In the genomic region with DNA sequence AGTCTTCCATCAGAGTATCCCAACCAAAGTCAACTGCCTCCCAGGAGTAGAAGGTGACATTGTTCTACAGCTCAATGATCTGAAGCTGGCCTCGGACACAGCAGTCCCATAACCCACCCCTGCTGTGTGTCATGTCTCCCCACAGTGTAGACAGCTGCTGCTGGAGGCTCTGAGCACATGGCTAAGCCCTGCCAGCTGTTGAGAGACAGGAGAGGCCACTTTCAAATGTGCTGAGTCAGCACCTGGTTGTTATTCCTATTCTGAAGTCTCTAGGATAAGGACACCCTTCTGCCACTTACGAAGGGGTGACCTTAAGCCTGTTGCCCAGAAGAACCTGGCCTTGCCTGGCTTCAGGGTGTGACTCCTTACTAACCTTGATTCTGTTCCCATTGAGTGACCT, we compare ENCODE assay signal across 27 mouse cellular contexts. TPM values are rescaled to one million over a fixed set of nuclear protein-coding genes. Genes with fewer than 3 reads are reported as not detected.
DNase-seq lines count a peak whose midpoint lies in the region; ATAC-seq and TF ChIP-seq lines count a peak whose summit lies in the region.
"Had no signal": no experiment of that assay in that cellular context is flagged by ENCODE, and none has a peak within 500 bp of the region (broad histone marks: within the 10 kb centered on the region; RNA-seq: fewer than 3 reads in every experiment).

No protein-coding gene starts in this region.

- DNase-seq in limb, embryonic 10.5 days (ENCODE audit: low spot score) = no peak
- DNase-seq in CH12.LX (ENCODE audit: extremely low read depth) = no peak
- no peak for DNase-seq in ES-E14 (ENCODE audit: low read depth, low spot score)
- DNase-seq in left cerebral cortex, adult 18-20 months (ENCODE audit: low spot score in 2 of 2) = no peak
- DNase-seq in gastrocnemius, adult 2 months = no peak
- DNase-seq: adrenal gland, adult 8-10 months; adrenal gland, postnatal 14 days; cerebellum, adult 11 months; cerebellum, adult 18-20 months; cerebellum, adult 8-10 months; cerebellum, adult 9-11 months; cerebellum, postnatal 14 days; cerebellum, postnatal 36 days; embryo, embryonic 11 days had no signal

- TF ChIP-seq CTCF in CH12.LX (conservative IDR thresholded peaks at IDR 0.05 in 1 of 2, IDR thresholded peaks at IDR 0.05 in 1 of 2; ENCODE audit: low read depth in 2 of 2, low read length in 2 of 2) = no peak
- TF ChIP-seq CTCF in gastrocnemius, adult 2 months (IDR thresholded peaks at IDR 0.05) = no peak

- H3K4me3 ChIP-seq in limb, embryonic 15.5 days = no peak overlapping the region
- no peak overlapping the region for H3K4me3 ChIP-seq in limb, embryonic 10.5 days
- H3K4me3 ChIP-seq in CH12.LX (replicated peaks in 1 of 3; ENCODE audit: low read depth in 2 of 3, low read length in 2 of 3, poor library complexity in 1 of 3) (no peak overlapping the region), ES-E14 (ENCODE audit: insufficient read depth in 1 of 2, low read depth in 1 of 2, low read length in 2 of 2, poor library complexity in 1 of 2, severe bottlenecking in 1 of 2) (no peak overlapping the region), myocyte (no peak overlapping the region)
- no peak overlapping the region for H3K4me3 ChIP-seq in gastrocnemius, adult 2 months
- H3K4me3 ChIP-seq: embryonic facial prominence, embryonic 12.5 days; embryonic facial prominence, embryonic 15.5 days; erythroblast, embryonic 14.5 days; forebrain, embryonic 10.5 days; forebrain, embryonic 12.5 days had no signal

- H3K4me2 ChIP-seq in limb, embryonic 15.5 days = no peak overlapping the region
- H3K4me2 ChIP-seq in CH12.LX (ENCODE audit: insufficient read depth, low read depth, poor library complexity, severe bottlenecking) (no peak overlapping the region), myocyte (ENCODE audit: low read depth) (no peak overlapping the region)
- H3K4me2 ChIP-seq: embryonic facial prominence, embryonic 12.5 days; embryonic facial prominence, embryonic 15.5 days; forebrain, embryonic 12.5 days had no signal

- ATAC-seq in limb, embryonic 15.5 days (ENCODE audit: insufficient number of reproducible peaks, low FRiP score, low TSS enrichment, low read depth) = 0 out of 2 replicates have a peak, but pooled peaks have one; percentile 35
- ATAC-seq: activated CD4-positive, CD25-positive, alpha-beta regulatory T cell, adult 4 months; forebrain, embryonic 14.5 days; forebrain, embryonic 16.5 days; Patski had no signal

- WGBS in limb, embryonic 15.5 days = 73% methylated on average over 2 of the region's 2 CpGs
- WGBS in limb, embryonic 10.5 days = 74% methylated on average over 2 of the region's 2 CpGs

- intact Hi-C loops in gastrocnemius, adult 2 months (cut with DNase I) = no loop called here

- no peak overlapping the region for H3K9ac ChIP-seq in limb, embryonic 15.5 days
- no peak overlapping the region for H3K9ac ChIP-seq in CH12.LX (ENCODE audit: insufficient read depth, low read depth)
- H3K9ac ChIP-seq in ES-E14 (ENCODE audit: insufficient read depth, low read depth, low read length, poor library complexity, severe bottlenecking) = no peak overlapping the region
- H3K9ac ChIP-seq: embryonic facial prominence, embryonic 12.5 days; embryonic facial prominence, embryonic 15.5 days; forebrain, embryonic 12.5 days had no signal

- TF ChIP-seq RAD21 in CH12.LX (IDR thresholded peaks at IDR 0.05; ENCODE audit: low read depth, low read length) = no peak

- no peaks in the 10 kb centered on the region for H3K27me3 ChIP-seq in limb, embryonic 15.5 days
- H3K27me3 ChIP-seq in limb, embryonic 10.5 days (ENCODE audit: low read depth, poor library complexity, severe bottlenecking) = peaks cover 12% of the 10 kb centered on the region
- H3K27me3 ChIP-seq in CH12.LX (replicated peaks) = peaks cover 85% of the 10 kb centered on the region
- peaks cover 6% of the 10 kb centered on the region for H3K27me3 ChIP-seq in myocyte (ENCODE audit: control insufficient read depth, insufficient read depth, insufficient read length)
- H3K27me3 ChIP-seq: embryonic facial prominence, embryonic 12.5 days; embryonic facial prominence, embryonic 15.5 days; forebrain, embryonic 12.5 days had no signal

- H3ac ChIP-seq in myocyte (ENCODE audit: control insufficient read depth, insufficient read length) = no peak overlapping the region

- in situ Hi-C loops in CH12.LX (cut with MboI; ENCODE audit: low pct_ligation_motif_present, low pct_unique_long_range_greater_than_20kb, low sequenced_read_pairs) (no loop called here), ES-E14 (cut with MboI; ENCODE audit: low sequenced_read_pairs in 2 of 2, unreplicated experiment in 2 of 2) (no loop called here)

- no peaks in the 10 kb centered on the region for H3K9me3 ChIP-seq in limb, embryonic 15.5 days
- no peaks in the 10 kb centered on the region for H3K9me3 ChIP-seq in limb, embryonic 10.5 days (replicated peaks)
- H3K9me3 ChIP-seq in CH12.LX (replicated peaks; ENCODE audit: low read length) (no peaks in the 10 kb centered on the region), ES-E14 (ENCODE audit: control insufficient read depth, insufficient read depth, low read depth, low read length) (no peaks in the 10 kb centered on the region)
- H3K9me3 ChIP-seq: embryonic facial prominence, embryonic 12.5 days; embryonic facial prominence, embryonic 15.5 days; forebrain, embryonic 12.5 days had no signal

- no peak overlapping the region for H3K27ac ChIP-seq in limb, embryonic 15.5 days
- H3K27ac ChIP-seq in limb, embryonic 10.5 days = no peak overlapping the region
- H3K27ac ChIP-seq in CH12.LX (ENCODE audit: insufficient read depth, low read depth) = no peak overlapping the region
- no peak overlapping the region for H3K27ac ChIP-seq in ES-E14 (ENCODE audit: insufficient read depth, low read depth, low read length, poor library complexity, severe bottlenecking)
- no peak overlapping the region for H3K27ac ChIP-seq in gastrocnemius, adult 2 months
- H3K27ac ChIP-seq: embryonic facial prominence, embryonic 12.5 days; embryonic facial prominence, embryonic 15.5 days; forebrain, embryonic 10.5 days; forebrain, embryonic 12.5 days had no signal

- dilution Hi-C loops in CH12.LX (cut with MboI; ENCODE audit: extremely low pct_ligation_motif_present, extremely low pct_unique_long_range_greater_than_20kb, low sequenced_read_pairs) = no loop called here

- H3K36me3 ChIP-seq in limb, embryonic 15.5 days = no peaks in the 10 kb centered on the region
- no peaks in the 10 kb centered on the region for H3K36me3 ChIP-seq in limb, embryonic 10.5 days
- H3K36me3 ChIP-seq in CH12.LX (replicated peaks in 1 of 2; ENCODE audit: control insufficient read depth in 1 of 2, insufficient read depth in 1 of 2, low read length in 1 of 2) (no peaks in the 10 kb centered on the region), ES-E14 (ENCODE audit: control insufficient read depth, insufficient read depth, low read length, poor library complexity, severe bottlenecking) (no peaks in the 10 kb centered on the region), myocyte (ENCODE audit: control insufficient read depth, insufficient read depth) (no peaks in the 10 kb centered on the region)
- H3K36me3 ChIP-seq: embryonic facial prominence, embryonic 12.5 days; embryonic facial prominence, embryonic 15.5 days; forebrain, embryonic 10.5 days; forebrain, embryonic 12.5 days had no signal

- TF ChIP-seq POLR2A in CH12.LX (IDR thresholded peaks at IDR 0.05; ENCODE audit: low read depth, low read length) (no peak), myocyte (IDR thresholded peaks at IDR 0.05; ENCODE audit: insufficient read length, low read depth) (no peak)

- no peaks in the 10 kb centered on the region for H3K79me2 ChIP-seq in CH12.LX (replicated peaks; ENCODE audit: control insufficient read depth, extremely low read depth, insufficient read depth, poor library complexity, severe bottlenecking)
- H3K79me2 ChIP-seq in myocyte (ENCODE audit: control insufficient read depth, insufficient read depth) = no peaks in the 10 kb centered on the region

- no peaks in the 10 kb centered on the region for H3K4me1 ChIP-seq in limb, embryonic 15.5 days
- H3K4me1 ChIP-seq in limb, embryonic 10.5 days = peaks cover 22% of the 10 kb centered on the region
- H3K4me1 ChIP-seq in CH12.LX (ENCODE audit: control insufficient read depth in 1 of 2, insufficient read depth in 2 of 2) (no peaks in the 10 kb centered on the region), ES-E14 (ENCODE audit: control insufficient read depth in 2 of 2, insufficient read depth in 2 of 2, low read length in 2 of 2, poor library complexity in 1 of 2) (no peaks in the 10 kb centered on the region)
- H3K4me1 ChIP-seq: embryonic facial prominence, embryonic 15.5 days had no signal

- no peak for TF ChIP-seq EP300 in CH12.LX (IDR thresholded peaks at IDR 0.05; ENCODE audit: low read length)

TF ChIP-seq in CH12.LX, 34 proteins besides CTCF, POLR2A, EP300 and RAD21:
- TF ChIP-seq MAFK (IDR thresholded peaks at IDR 0.05; ENCODE audit: insufficient replicate concordance, low read length) (peak; percentile 94), MAZ (IDR thresholded peaks at IDR 0.05; ENCODE audit: low read depth, low read length) (no peak)

TF ChIP-seq in ES-E14, 5 proteins besides CTCF, POLR2A, EP300 and RAD21:
- TF ChIP-seq MAFK (IDR thresholded peaks at IDR 0.05; ENCODE audit: insufficient read depth, low read depth, low read length) = peak; percentile 96
- no peak for TF ChIP-seq HCFC1 (IDR thresholded peaks at IDR 0.05; ENCODE audit: borderline replicate concordance, insufficient read depth, low read length)

TF ChIP-seq in myocyte, 11 proteins besides CTCF, POLR2A, EP300 and RAD21 (continues in another document):
- TF ChIP-seq MYOD1 (IDR thresholded peaks at IDR 0.05; ENCODE audit: control insufficient read depth in 1 of 3, insufficient read length in 2 of 3, low read depth in 2 of 3) (peak in 2 of 3 experiments; percentile 66 to 91), USF1 (IDR thresholded peaks at IDR 0.05; ENCODE audit: low read depth) (no peak), E2F4 (IDR thresholded peaks at IDR 0.05; ENCODE audit: insufficient read depth) (no peak), TCF3 (IDR thresholded peaks at IDR 0.05; ENCODE audit: insufficient read length, low read depth) (peak; percentile 68), CEBPB (IDR thresholded peaks at IDR 0.05; ENCODE audit: insufficient read depth, poor library complexity, severe bottlenecking) (no peak), TCF12 (IDR thresholded peaks at IDR 0.05; ENCODE audit: insufficient read depth, poor library complexity, severe bottlenecking) (peak; percentile 49), MAX (IDR thresholded peaks at IDR 0.05; ENCODE audit: low read depth) (no peak)

RNA-seq across cellular contexts. Expression of gene Shisal1, which starts 14.5 kb away (rescaled TPM):
- polyA plus RNA-seq in limb, embryonic 15.5 days (2015; fragmentation: Nextera tagmentation; extraction: Ambion mirVana) = 4.1 and 6.0 TPM in 2 replicates
- polyA plus RNA-seq in limb, embryonic 10.5 days (2016; fragmentation: Nextera tagmentation; extraction: Ambion mirVana) = 0.15 and 0.73 TPM in 2 replicates
- total RNA-seq in CH12.LX (2012; rRNA removed) = not detected in 2 replicates
- not detected in 2 replicates for total RNA-seq in CH12.LX (2014; rRNA removed)
- not detected in 2 replicates for polyA plus RNA-seq in CH12.LX (2012; ENCODE audit: insufficient read length, low read depth)
- total RNA-seq in ES-E14 (2012; rRNA removed) = 0.58 and 1.0 TPM in 2 replicates
- polyA plus RNA-seq in myocyte (2012; fragmentation: generic; extraction: Trizol) = 2.2 TPM
- total RNA-seq in left cerebral cortex, adult 18-20 months (2021) = 10 to 100 TPM; 41.6 to 49.5 TPM
- total RNA-seq in gastrocnemius, adult 2 months (2021) = under 1 TPM; 0.23 to 0.56 TPM
- total RNA-seq: common myeloid progenitor, adult 5-6 weeks had no signal
- polyA plus RNA-seq: activated CD4-positive, CD25-positive, alpha-beta regulatory T cell, adult 4 months; C2C12; erythroblast, embryonic 14.5 days had no signal

Comparison
In these comparisons a context has a peak if more than half of its experiments do, and no peak if none do; other contexts are left out.
1. RNA of gene Shisal1, which starts 14.5 kb away (total RNA-seq): 41.6 to 49.5 TPM in left cerebral cortex, adult 18-20 months; 0.58 to 1.0 TPM in ES-E14, 0.23 to 0.56 TPM in gastrocnemius, adult 2 months and not detected in CH12.LX; every median in the first group is over 10 times any median in the second.